Mouse (Mus musculus): ENCODE measurements around the gene Nt5dc1.

Gene Nt5dc1

DNA sequence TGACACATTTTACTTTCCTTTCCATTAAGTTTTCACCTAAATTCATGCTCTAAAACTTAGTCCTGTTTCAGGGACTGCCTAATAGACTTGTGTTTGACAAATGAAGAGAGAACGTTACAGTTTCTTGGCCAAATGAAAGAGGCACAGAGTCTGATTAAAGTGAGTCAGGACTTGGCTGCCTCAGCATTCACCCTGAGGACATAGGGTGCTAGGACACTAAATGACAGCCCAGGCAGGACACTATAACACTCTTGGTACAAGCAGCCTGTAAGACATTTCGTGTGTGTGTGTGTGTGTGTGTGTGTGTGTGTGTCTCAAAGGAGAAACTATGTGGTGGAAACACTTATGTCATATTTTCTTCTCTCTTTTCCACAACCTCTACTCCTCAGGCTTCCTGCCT is 172.2 kb downstream of the Nt5dc1 start:
- in situ Hi-C loops (cut with MboI, MseI) = no loop called here

DNA sequence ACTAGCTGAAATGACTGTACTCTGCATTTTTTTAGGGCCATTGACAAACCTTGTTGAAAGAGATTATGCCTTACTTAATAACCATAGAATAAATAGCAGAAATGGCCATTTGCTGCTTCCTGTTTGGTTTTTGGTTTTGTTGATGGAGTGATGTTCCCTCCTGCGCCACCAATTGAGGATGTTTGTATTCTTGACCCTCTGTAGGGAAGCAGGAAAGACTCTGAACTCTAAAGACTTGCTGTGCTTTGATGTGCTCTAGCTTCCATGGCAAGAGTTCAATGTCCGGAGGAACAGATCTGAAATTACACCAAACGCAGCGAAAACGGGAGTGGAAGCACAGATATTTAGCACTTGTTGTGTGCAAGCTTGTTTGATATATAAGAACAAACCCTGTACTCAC is 173.6 kb downstream of the Nt5dc1 start:
- in situ Hi-C loops (cut with MboI, MseI) = no loop called here

DNA sequence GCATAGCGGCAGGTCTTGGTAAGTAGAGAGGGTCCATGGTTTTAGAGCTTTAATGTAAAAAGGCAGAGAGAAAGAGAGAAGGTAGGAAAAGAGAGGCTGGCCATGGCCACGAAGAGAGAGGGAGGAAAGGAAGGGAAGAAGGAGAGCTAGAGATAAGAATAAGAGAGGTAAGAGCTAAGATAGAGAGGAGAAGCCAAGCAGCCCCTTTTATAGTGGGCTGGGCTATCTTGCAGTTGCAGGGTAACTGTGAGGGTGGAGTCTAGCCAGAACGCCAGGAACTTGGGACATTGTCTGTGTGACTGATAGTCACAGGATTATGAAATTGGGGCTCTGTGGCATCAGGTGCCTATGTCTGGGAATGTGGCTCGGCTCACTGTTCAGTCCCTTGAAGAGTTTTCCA is 179.8 kb downstream of the Nt5dc1 start:
- in situ Hi-C loops (cut with MboI, MseI) = no loop called here
